Mouse (Mus musculus) liver, embryonic 18 days (tissue): Measurements from ENCODE around the gene Nfasc. TPM values are rescaled to one million over a fixed set of nuclear protein-coding genes. Genes with fewer than 3 reads are reported as not detected.

Experiments
- polyA plus RNA-seq: library from polyadenylated mRNA; depleted of rRNA; stranded (reverse); fragments of >200 nt; gene quantifications from 2 replicates; pipeline ENCODE4 v1.2.3, GENCODE M21; 2012; rRNA removed

Nfasc gene
- 0.05 and 0.06 TPM in 2 replicates for polyA plus RNA-seq

DNA sequence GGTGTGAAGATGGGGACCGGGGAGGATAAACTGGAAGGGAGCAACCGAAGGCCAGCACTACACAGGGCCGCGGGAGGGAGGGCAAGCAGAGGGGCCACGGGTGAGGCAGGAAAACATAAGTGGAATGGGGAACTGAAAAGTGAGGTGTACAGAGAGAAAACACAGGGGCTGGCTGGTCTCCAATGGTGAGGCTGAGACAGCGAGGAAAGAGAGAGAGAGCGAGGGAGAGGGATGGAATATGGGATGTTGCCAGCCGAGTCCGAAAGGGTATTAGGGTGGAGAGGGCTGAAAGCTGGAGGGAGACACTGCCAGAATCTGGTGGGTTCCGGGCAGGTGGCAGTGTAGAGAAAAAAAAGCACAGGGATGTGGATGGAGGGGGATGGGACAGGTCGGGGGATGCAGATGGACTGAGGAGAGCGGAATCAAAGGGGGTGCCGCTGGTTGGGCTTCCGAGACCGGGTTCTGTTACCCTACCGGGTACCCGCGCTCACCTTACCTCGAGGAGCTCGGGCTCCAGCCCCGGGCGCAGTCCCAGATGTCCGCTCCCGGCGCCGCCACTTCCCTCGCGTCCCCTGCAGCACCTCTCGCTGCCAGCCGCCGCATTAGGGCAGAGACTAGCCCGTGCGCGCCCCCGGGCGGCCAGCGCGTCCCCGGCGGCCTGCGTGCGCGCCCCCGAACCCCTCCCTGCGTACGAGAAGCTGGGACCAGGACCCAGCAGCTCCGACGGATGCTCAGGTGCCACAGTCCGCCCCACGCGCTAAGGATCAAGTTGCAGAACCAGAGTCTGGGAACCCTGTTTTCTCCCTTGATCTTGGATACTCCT, at the start of gene Nfasc:
Gene Nfasc (minus strand): TSS at position 623 of the 823 bp plus-strand sequence.

DNA sequence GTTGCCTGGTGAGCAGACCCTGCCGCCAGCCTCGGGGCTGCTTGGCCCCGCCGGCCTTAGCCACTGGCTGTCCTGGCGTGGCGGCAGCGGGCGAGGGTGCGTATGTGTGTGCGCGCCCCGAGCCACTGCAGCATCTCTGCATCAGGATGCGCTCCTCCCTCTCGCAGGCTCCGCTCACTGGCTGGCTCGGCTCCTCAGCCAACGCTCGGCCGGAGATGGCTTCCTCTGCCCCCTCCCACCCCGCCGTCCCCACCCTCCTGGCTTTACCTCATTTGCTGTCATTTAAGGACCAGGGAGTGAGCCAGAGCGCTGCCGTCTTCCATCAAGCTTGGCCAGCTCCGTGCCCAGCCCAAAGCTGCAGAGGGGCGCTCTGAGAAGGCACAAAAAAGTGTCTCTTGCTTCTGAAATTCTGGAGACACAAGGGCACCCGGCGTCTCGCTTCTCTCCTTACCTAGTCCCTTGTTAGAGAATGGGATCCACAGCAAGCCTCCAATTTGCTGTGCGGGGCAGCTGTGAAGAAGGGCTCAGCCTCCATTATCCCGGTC, 198.8 kb downstream of the Nfasc start, which contains the start of gene Cntn2:
Gene Cntn2 (minus strand): TSS at position 495 of the 545 bp plus-strand sequence.

Other genes with a start within 250 kb of the Nfasc start
- 1.2 and 1.5 TPM in 2 replicates for gene Tmem81, start 235.6 kb downstream of the Nfasc start, polyA plus RNA-seq
- gene Cntn2, start 198.5 kb downstream of the Nfasc start, polyA plus RNA-seq: 0.05 and 0.10 TPM in 2 replicates
- 0.03 and 0.04 TPM in 2 replicates for gene Lrrn2, start 138.5 kb upstream of the Nfasc start, polyA plus RNA-seq